Mouse (Mus musculus) CH12.LX (cell line): ENCODE measurements at regions not wholly inside any gene's neighbourhood (a gene's known extent, or its start where the extent isn't known, plus 50 kb on each side); places are given as distances from the start of the nearest gene placed in this dataset.

Experiments
- DNase-seq: peaks from one replicate; pipeline ENCODE4 v3.0.0-alpha.2; 2013; ENCODE audit errors: extremely low read depth
- H3K27ac ChIP-seq: 2 replicates; pipeline ENCODE4 v1.5.1; 2012; ENCODE audit warnings: low read depth, mild to moderate bottlenecking, control low read depth, moderate library complexity; ENCODE audit not compliant: insufficient read depth
- H3K27me3 ChIP-seq: replicated peaks from 2 replicates; pipeline ENCODE3; 2012; ENCODE audit warnings: inconsistent platforms
- H3K36me3 ChIP-seq, 2 experiments: replicated peaks in 1 of 2; 2 replicates each; pipeline versions ENCODE3 to v1.6.1; 2012; ENCODE audit warnings: inconsistent platforms in 1 of 2, low read length in 1 of 2, mild to moderate bottlenecking in 1 of 2, mixed read lengths in 1 of 2, moderate library complexity in 1 of 2; ENCODE audit not compliant: control insufficient read depth in 1 of 2, insufficient read depth in 1 of 2
- H3K4me1 ChIP-seq, 2 experiments: 2 replicates each; pipeline ENCODE4 v1.6.1; 2012; ENCODE audit warnings: inconsistent platforms in 1 of 2, moderate library complexity in 1 of 2; ENCODE audit not compliant: insufficient read depth in 2 of 2, control insufficient read depth in 1 of 2
- H3K4me2 ChIP-seq: 2 replicates; pipeline ENCODE4 v1.6.1; 2012; ENCODE audit warnings: low read depth, mild to moderate bottlenecking, control low read depth; ENCODE audit not compliant: poor library complexity, insufficient read depth, severe bottlenecking
- H3K4me3 ChIP-seq, 3 experiments: fragments of 150-350 bp in 1 of 3; sonication (generic) in 1 of 3; replicated peaks in 1 of 3; 2 replicates each; pipeline versions ENCODE3 to v1.5.1; 2011 to 2012; ENCODE audit warnings: low read depth in 2 of 3, low read length in 2 of 3, mild to moderate bottlenecking in 2 of 3, moderate library complexity in 2 of 3, control low read depth in 1 of 3, improper control_type of control experiment in 1 of 3, inconsistent platforms in 1 of 3, mixed read lengths in 1 of 3; ENCODE audit not compliant: poor library complexity in 1 of 3
- H3K79me2 ChIP-seq: replicated peaks from 2 replicates; pipeline ENCODE4 v1.6.1; 2012; ENCODE audit warnings: mild to moderate bottlenecking, moderate library complexity; ENCODE audit not compliant: control insufficient read depth, poor library complexity, insufficient read depth, severe bottlenecking; ENCODE audit errors: extremely low read depth
- H3K9ac ChIP-seq: 2 replicates; pipeline ENCODE4 v1.6.1; 2012; ENCODE audit warnings: low read depth, mild to moderate bottlenecking, control low read depth, moderate library complexity; ENCODE audit not compliant: insufficient read depth
- H3K9me3 ChIP-seq: replicated peaks from 2 replicates; pipeline ENCODE3; 2012; ENCODE audit warnings: low read length, inconsistent platforms, mixed read lengths
- BHLHE40 ChIP-seq: IDR thresholded peaks from 2 replicates; pipeline ENCODE4 v1.6.1; 2011; ENCODE audit warnings: mild to moderate bottlenecking, low read depth, low read length, improper control_type of control experiment
- CHD2 ChIP-seq: IDR thresholded peaks from 2 replicates; pipeline ENCODE4 v1.6.1; 2011; ENCODE audit warnings: low read length, improper control_type of control experiment
- CTCF ChIP-seq, 2 experiments: IDR thresholded peaks in 1 of 2; conservative IDR thresholded peaks in 1 of 2; 2 replicates each; pipeline ENCODE4 v1.5.1; 2011 to 2012; ENCODE audit warnings: low read depth in 2 of 2, low read length in 2 of 2, improper control_type of control experiment in 1 of 2, inconsistent platforms in 1 of 2, mild to moderate bottlenecking in 1 of 2, moderate library complexity in 1 of 2
- E2F4 ChIP-seq: IDR thresholded peaks from 2 replicates; pipeline ENCODE4 v1.6.1; 2011; ENCODE audit warnings: low read depth, low read length, improper control_type of control experiment; ENCODE audit not compliant: insufficient replicate concordance
- ELF1 ChIP-seq: IDR thresholded peaks from 2 replicates; pipeline ENCODE4 v1.6.1; 2014; ENCODE audit warnings: low read depth, mild to moderate bottlenecking, inconsistent platforms, low read length, improper control_type of control experiment
- GABPA ChIP-seq: IDR thresholded peaks from 2 replicates; pipeline ENCODE4 v1.6.1; 2012; ENCODE audit warnings: low read depth, low read length, improper control_type of control experiment, inconsistent platforms; ENCODE audit not compliant: insufficient replicate concordance
- JUN ChIP-seq: IDR thresholded peaks from 2 replicates; pipeline ENCODE4 v1.6.1; 2011; ENCODE audit warnings: low read depth, mild to moderate bottlenecking, low read length, improper control_type of control experiment, moderate library complexity; ENCODE audit not compliant: insufficient read depth
- JUND ChIP-seq: conservative IDR thresholded peaks from 2 replicates; pipeline ENCODE4 v1.6.1; 2011; ENCODE audit warnings: low read depth, low read length, improper control_type of control experiment
- MEF2A ChIP-seq: IDR thresholded peaks from 2 replicates; pipeline ENCODE4 v1.6.1; 2014; ENCODE audit warnings: low read depth, mild to moderate bottlenecking, inconsistent platforms, low read length, improper control_type of control experiment, borderline replicate concordance
- MYC ChIP-seq: IDR thresholded peaks from 2 replicates; pipeline ENCODE4 v1.6.1; 2011; ENCODE audit warnings: low read depth, mild to moderate bottlenecking, improper control_type of control experiment, low read length
- NELFE ChIP-seq: IDR thresholded peaks from 2 replicates; pipeline ENCODE4 v1.6.1; 2011; ENCODE audit warnings: low read depth, low read length, improper control_type of control experiment
- PAX5 ChIP-seq: IDR thresholded peaks from 2 replicates; pipeline ENCODE4 v1.6.1; 2012; ENCODE audit warnings: low read length, inconsistent platforms, mixed read lengths
- POLR2AphosphoS2 ChIP-seq: IDR thresholded peaks from 2 replicates; pipeline ENCODE4 v1.6.1; 2011; ENCODE audit warnings: low read depth, low read length, improper control_type of control experiment
- SIN3A ChIP-seq: IDR thresholded peaks from 2 replicates; pipeline ENCODE4 v1.6.1; 2012; ENCODE audit warnings: low read length, improper control_type of control experiment, inconsistent platforms
- SMC3 ChIP-seq: IDR thresholded peaks from 2 replicates; pipeline ENCODE4 v1.6.1; 2011; ENCODE audit warnings: low read depth, low read length, improper control_type of control experiment
- TBP ChIP-seq: conservative IDR thresholded peaks from 2 replicates; pipeline ENCODE4 v1.6.1; 2011; ENCODE audit warnings: low read depth, low read length, improper control_type of control experiment
- TCF12 ChIP-seq: IDR thresholded peaks from 2 replicates; pipeline ENCODE4 v1.6.1; 2014; ENCODE audit warnings: low read depth, mild to moderate bottlenecking, inconsistent platforms, low read length, improper control_type of control experiment
- USF1 ChIP-seq: IDR thresholded peaks from 2 replicates; pipeline ENCODE4 v1.6.1; 2014; ENCODE audit warnings: low read depth, mild to moderate bottlenecking, inconsistent platforms, low read length, improper control_type of control experiment
- USF2 ChIP-seq: conservative IDR thresholded peaks from 2 replicates; pipeline ENCODE4 v1.6.1; 2011; ENCODE audit warnings: low read depth, low read length, improper control_type of control experiment
- ZC3H11A ChIP-seq: IDR thresholded peaks from 2 replicates; pipeline ENCODE4 v1.6.1; 2012; ENCODE audit warnings: low read depth, mild to moderate bottlenecking, inconsistent platforms, low read length, improper control_type of control experiment
- dilution Hi-C: fragments of 300-500 bp; cut with MboI; formaldehyde crosslinking; loops from 2 replicates; pipeline ENCODE4 v1.14.3; 2020; ENCODE audit warnings: low sequenced_read_pairs; ENCODE audit not compliant: extremely low pct_unique_long_range_greater_than_20kb, extremely low pct_ligation_motif_present
- in situ Hi-C: fragments of 300-500 bp; cut with MboI; formaldehyde crosslinking; loops from 3 replicates; pipeline ENCODE4 v1.14.3; 2019; ENCODE audit warnings: low sequenced_read_pairs, low pct_ligation_motif_present, low pct_unique_long_range_greater_than_20kb, mixed read lengths

- Histone ChIP-seq H3K4me1 (peaks cover 0 to 14% of the 10 kb centered on the region in 2 experiments; a peak in 2 of 4 replicates), H3K27ac (no peak overlapping the region), H3K4me3 (no peak overlapping the region), H3K9me3 (no peaks in the 10 kb centered on the region), H3K27me3 (no peaks in the 10 kb centered on the region), H3K4me2 (no peak overlapping the region), H3K79me2 (no peaks in the 10 kb centered on the region), H3K36me3 (no peaks in the 10 kb centered on the region), H3K9ac (no peak overlapping the region)
- in situ Hi-C loops: no loop called here
- no peak for DNase-seq
- dilution Hi-C loops: no loop called here
- TF ChIP-seq CTCF (conservative IDR thresholded peaks at IDR 0.05 in 1 of 2, IDR thresholded peaks at IDR 0.05 in 1 of 2; ENCODE audit: low read depth in 2 of 2, low read length in 2 of 2): no peak
- no peak for TF ChIP-seq USF1
- TF ChIP-seq MEF2A: no peak
- no peak for TF ChIP-seq ZC3H11A
- no peak for TF ChIP-seq POLR2AphosphoS2
- no peak for TF ChIP-seq SMC3
- no peak for TF ChIP-seq JUND
- TF ChIP-seq TCF12: no peak
- TF ChIP-seq TBP: no peak
- TF ChIP-seq SIN3A: no peak
- no peak for TF ChIP-seq JUN
- TF ChIP-seq ELF1: no peak
- TF ChIP-seq CHD2: no peak
- TF ChIP-seq BHLHE40: no peak
- no peak for TF ChIP-seq MYC
- TF ChIP-seq E2F4: no peak
- no peak for TF ChIP-seq PAX5
Measured at GRCm38 (mm10) chr5:50697588-50697987, 638.8 kb upstream of the Adgra3 start.

GRCm38 (mm10) chr5:50688362-50688761 lies 629.6 kb upstream of the Adgra3 start:
- no peaks in the 10 kb centered on the region for H3K79me2 ChIP-seq
- H3K4me2 ChIP-seq: no peak overlapping the region
- no peaks in the 10 kb centered on the region for H3K36me3 ChIP-seq
- H3K9me3 ChIP-seq: no peaks in the 10 kb centered on the region
- in situ Hi-C loops (no loop called here), dilution Hi-C loops (no loop called here)
- no peaks in the 10 kb centered on the region for H3K27me3 ChIP-seq
- H3K27ac ChIP-seq: no peak overlapping the region
- no peak overlapping the region for H3K4me3 ChIP-seq
- no peaks in the 10 kb centered on the region for H3K4me1 ChIP-seq
- no peak for TF ChIP-seq USF1
- no peak for TF ChIP-seq USF2
- TF ChIP-seq TCF12: no peak
- TF ChIP-seq NELFE: no peak
- no peak for TF ChIP-seq CTCF (conservative IDR thresholded peaks at IDR 0.05 in 1 of 2, IDR thresholded peaks at IDR 0.05 in 1 of 2; ENCODE audit: low read depth in 2 of 2, low read length in 2 of 2)
- TF ChIP-seq ELF1: no peak
- TF ChIP-seq TBP: no peak
- no peak for TF ChIP-seq GABPA
- TF ChIP-seq, all 38 proteins: peak for 0
- no peak for DNase-seq
- H3K9ac ChIP-seq: no peak overlapping the region
